Mouse (Mus musculus): ENCODE results near the gene Nup93. TPM values are rescaled to one million over a fixed set of nuclear protein-coding genes. Genes with fewer than 3 reads are reported as not detected.

Nup93 gene
- polyA plus RNA-seq, 1 experiment from 2014 or later: 66.1 TPM

- no peak for ATAC-seq (ENCODE audit: insufficient read depth, low FRiP score, low read depth)
- H3K4me1 ChIP-seq: peaks cover 17% of the 10 kb centered on the region
- 47% methylated on average over 5 of the region's 5 CpGs for WGBS
- peak overlapping the region; percentile 54; the same call in 1 of the 2 replicates for H3K27ac ChIP-seq
- H3K4me2 ChIP-seq: no peak overlapping the region
- H3K36me3 ChIP-seq: no peaks in the 10 kb centered on the region
- H3K27me3 ChIP-seq (replicated peaks): no peaks in the 10 kb centered on the region
- H3K9me3 ChIP-seq: no peaks in the 10 kb centered on the region
- H3K9ac ChIP-seq: no peak overlapping the region
- H3K4me3 ChIP-seq (replicated peaks): no peak overlapping the region
These were observed 144.2 kb downstream of the Nup93 start for GRCm38 (mm10) chr8:94358541-94358940.

- Histone ChIP-seq H3K9ac (no peak overlapping the region), H3K4me2 (no peak overlapping the region), H3K27me3 (replicated peaks) (no peaks in the 10 kb centered on the region), H3K4me1 (peaks cover 17% of the 10 kb centered on the region), H3K27ac (peak overlapping the region; percentile 84; the same call in 1 of the 2 replicates), H3K4me3 (replicated peaks) (no peak overlapping the region), H3K36me3 (no peaks in the 10 kb centered on the region), H3K9me3 (no peaks in the 10 kb centered on the region)
- ATAC-seq (ENCODE audit: insufficient read depth, low FRiP score, low read depth): no peak
- 80% methylated on average over 6 of the region's 6 CpGs for WGBS
These were observed 147.5 kb downstream of the Nup93 start for GRCm38 (mm10) chr8:94361774-94362431.

- Histone ChIP-seq H3K27ac (peak overlapping the region; percentile 84), H3K27me3 (replicated peaks) (no peaks in the 10 kb centered on the region), H3K9me3 (no peaks in the 10 kb centered on the region), H3K9ac (no peak overlapping the region), H3K36me3 (no peaks in the 10 kb centered on the region), H3K4me3 (replicated peaks) (no peak overlapping the region), H3K4me1 (peaks cover 17% of the 10 kb centered on the region), H3K4me2 (no peak overlapping the region)
- ATAC-seq (ENCODE audit: insufficient read depth, low FRiP score, low read depth): peak; percentile 82
- 67% methylated on average over 7 of the region's 7 CpGs for WGBS
These were observed 148.4 kb downstream of the Nup93 start for GRCm38 (mm10) chr8:94362607-94363239.

GRCm38 (mm10) chr8:94363288-94363688 lies 148.9 kb downstream of the Nup93 start:
- Histone ChIP-seq H3K27me3 (replicated peaks) (no peaks in the 10 kb centered on the region), H3K9ac (no peak overlapping the region), H3K4me3 (replicated peaks) (no peak overlapping the region), H3K9me3 (no peaks in the 10 kb centered on the region), H3K4me1 (peaks cover 17% of the 10 kb centered on the region), H3K27ac (peak overlapping the region; percentile 84), H3K4me2 (no peak overlapping the region), H3K36me3 (no peaks in the 10 kb centered on the region)
- peak; percentile 79 for ATAC-seq (ENCODE audit: insufficient read depth, low FRiP score, low read depth)
- WGBS: 37% methylated on average over 4 of the region's 4 CpGs

- H3K4me3 ChIP-seq (replicated peaks): no peak overlapping the region
- H3K36me3 ChIP-seq: no peaks in the 10 kb centered on the region
- ATAC-seq (ENCODE audit: insufficient read depth, low FRiP score, low read depth): no peak
- H3K9ac ChIP-seq: no peak overlapping the region
- H3K4me1 ChIP-seq: peaks cover 12% of the 10 kb centered on the region
- H3K9me3 ChIP-seq: no peaks in the 10 kb centered on the region
- H3K27ac ChIP-seq: peak overlapping the region; percentile 64; the same call in 1 of the 2 replicates
- H3K27me3 ChIP-seq (replicated peaks): no peaks in the 10 kb centered on the region
- WGBS: 83% methylated on average over 2 of the region's 2 CpGs
- H3K4me2 ChIP-seq: no peak overlapping the region
These were observed 149.5 kb downstream of the Nup93 start for GRCm38 (mm10) chr8:94363906-94364305.

GRCm38 (mm10) chr8:94364686-94365312 lies 150.4 kb downstream of the Nup93 start:
- no peak overlapping the region for H3K4me2 ChIP-seq
- ATAC-seq (ENCODE audit: insufficient read depth, low FRiP score, low read depth): no peak
- H3K27ac ChIP-seq: no peak overlapping the region
- no peak overlapping the region for H3K4me3 ChIP-seq (replicated peaks)
- 84% methylated on average over 6 of the region's 6 CpGs for WGBS
- H3K36me3 ChIP-seq: no peaks in the 10 kb centered on the region
- H3K9me3 ChIP-seq: no peaks in the 10 kb centered on the region
- H3K27me3 ChIP-seq (replicated peaks): no peaks in the 10 kb centered on the region
- H3K9ac ChIP-seq: no peak overlapping the region
- H3K4me1 ChIP-seq: peaks cover 12% of the 10 kb centered on the region

- Histone ChIP-seq H3K36me3 (no peaks in the 10 kb centered on the region), H3K27me3 (replicated peaks) (no peaks in the 10 kb centered on the region), H3K4me3 (replicated peaks) (no peak overlapping the region), H3K9me3 (no peaks in the 10 kb centered on the region), H3K9ac (no peak overlapping the region), H3K4me2 (no peak overlapping the region), H3K4me1 (peaks cover 12% of the 10 kb centered on the region), H3K27ac (no peak overlapping the region)
- no peak for ATAC-seq (ENCODE audit: insufficient read depth, low FRiP score, low read depth)
- WGBS: 75% methylated on average over 9 of the region's 9 CpGs
These were observed 151.1 kb downstream of the Nup93 start for GRCm38 (mm10) chr8:94365410-94365981.

MicroRNA genes within 50 kb of the gene (microRNA counts, 519-probe panel; counts per million panel counts)
- microRNA mmu-miR-138: 2,556 counts per million, percentile 59 among the panel's probes with 10 or more counts

Small RNAs within 50 kb of the gene (microRNA-seq; reads per million reads assigned to microRNA genes)
- gene Mir138-2: 118 reads per million, percentile 52 among the genes with 10 or more reads in this experiment

Other genes with a start within 250 kb of the Nup93 start
- gene Amfr, start 201.7 kb upstream of the Nup93 start, polyA plus RNA-seq (2015; fragmentation: Nextera tagmentation; extraction: Ambion mirVana): 48.6 and 51.4 TPM in 2 replicates
- 103 and 106 TPM in 2 replicates for gene Nudt21, start 177.5 kb upstream of the Nup93 start, polyA plus RNA-seq (2015; fragmentation: Nextera tagmentation; extraction: Ambion mirVana)
- 13.2 and 14.2 TPM in 2 replicates for gene Ogfod1, start 177.4 kb upstream of the Nup93 start, polyA plus RNA-seq (2015; fragmentation: Nextera tagmentation; extraction: Ambion mirVana)
- 10.9 and 11.0 TPM in 2 replicates for gene Bbs2, start 115.6 kb upstream of the Nup93 start, polyA plus RNA-seq (2015; fragmentation: Nextera tagmentation; extraction: Ambion mirVana)
- 0.66 and 0.92 TPM in 2 replicates for gene Mt4, start 77.4 kb upstream of the Nup93 start, polyA plus RNA-seq (2015; fragmentation: Nextera tagmentation; extraction: Ambion mirVana)
- 3.6 and 5.3 TPM in 2 replicates for gene Mt3, start 62.0 kb upstream of the Nup93 start, polyA plus RNA-seq (2015; fragmentation: Nextera tagmentation; extraction: Ambion mirVana)
- gene Mt2, start 41.9 kb upstream of the Nup93 start, polyA plus RNA-seq (2015; fragmentation: Nextera tagmentation; extraction: Ambion mirVana): 478 and 643 TPM in 2 replicates
- gene Mt1, start 35.5 kb upstream of the Nup93 start, polyA plus RNA-seq (2015; fragmentation: Nextera tagmentation; extraction: Ambion mirVana): 1,735 and 2,224 TPM in 2 replicates
- 0.08 and 0.09 TPM in 2 replicates for gene Slc12a3, start 114.6 kb downstream of the Nup93 start, polyA plus RNA-seq (2015; fragmentation: Nextera tagmentation; extraction: Ambion mirVana)
- gene Herpud1, start 171.9 kb downstream of the Nup93 start, polyA plus RNA-seq (2015; fragmentation: Nextera tagmentation; extraction: Ambion mirVana): 144 and 158 TPM in 2 replicates
- 0.51 and 0.54 TPM in 2 replicates for gene Nlrc5, start 219.8 kb downstream of the Nup93 start, polyA plus RNA-seq (2015; fragmentation: Nextera tagmentation; extraction: Ambion mirVana)